Mouse (Mus musculus) left cerebral cortex, postnatal 10 days (tissue): ENCODE results near the gene Hist2h3c2. TPM values are rescaled to one million over a fixed set of nuclear protein-coding genes. Genes with fewer than 3 reads are reported as not detected.
A peak's percentile ranks its signal among the peaks of the same experiment; 100 is the strongest.
"Not testable (repeated sequence)": the region's sequence is repeated elsewhere in the genome, so short reads cannot be mapped to it uniquely, and the experiment has no call there.

Experiments used
- DNase-seq, 2 experiments: peaks; one replicate each; pipeline ENCODE4 v3.0.0; 2021 to 2022; ENCODE audit warnings: low spot score in 2 of 2, mixed read lengths in 1 of 2; ENCODE audit errors: extremely low spot score in 1 of 2
- intact Hi-C: fragments of 180-260 bp; cut with DNase I; formaldehyde crosslinking; loops from one replicate; pipeline ENCODE4 v1.15.1; 2025
- total RNA-seq, 2 experiments: library from RNA; stranded (reverse); gene quantifications; 2 replicates each; pipeline ENCODE4 v1.2.3; 2021

The Hist2h3c2 gene
- total RNA-seq, 2 experiments from 2014 or later: 10.2 to 10.9 TPM

DNA sequence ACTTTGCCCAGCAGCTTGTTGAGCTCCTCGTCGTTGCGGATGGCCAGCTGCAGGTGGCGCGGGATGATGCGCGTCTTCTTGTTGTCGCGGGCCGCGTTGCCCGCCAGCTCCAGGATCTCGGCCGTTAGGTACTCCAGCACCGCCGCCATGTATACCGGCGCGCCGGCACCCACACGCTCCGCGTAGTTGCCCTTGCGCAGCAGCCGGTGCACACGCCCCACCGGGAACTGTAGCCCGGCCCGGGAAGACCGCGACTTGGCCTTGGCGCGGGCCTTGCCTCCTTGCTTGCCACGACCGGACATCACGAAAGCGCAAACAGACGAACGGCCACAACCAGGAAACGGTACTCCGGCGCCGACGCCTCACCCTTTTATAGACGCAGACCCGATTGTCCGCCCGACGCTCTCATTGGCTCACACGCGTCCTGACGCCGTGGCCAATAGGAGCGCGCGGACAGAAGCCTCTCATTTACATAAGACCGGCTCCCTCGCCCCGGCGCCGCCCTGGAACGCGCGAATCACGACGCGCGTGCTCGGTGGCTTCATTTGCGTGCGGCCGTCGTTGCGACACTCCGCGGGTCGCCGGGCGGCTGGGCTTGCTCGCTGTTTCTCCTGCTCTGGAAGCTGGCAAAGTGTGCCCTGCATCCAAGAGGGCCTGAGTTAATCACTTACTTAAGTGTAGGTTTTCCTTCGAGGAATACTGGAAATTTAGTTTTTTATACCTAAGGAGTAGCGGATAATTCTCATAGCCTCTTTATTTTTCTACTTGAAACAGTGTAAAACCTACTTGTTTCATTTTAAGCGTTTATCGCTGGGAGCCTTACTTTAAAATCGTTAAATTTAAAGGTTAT is 1.2 kb upstream of the Hist2h3c2 start, which contains the start of gene Hist2h2aa2:
Gene Hist2h2aa2 (minus strand): TSS at position 328 of the 850 bp plus-strand sequence.
- intact Hi-C loops: not testable (repeated sequence)
- peak; percentile 96 for DNase-seq

DNA sequence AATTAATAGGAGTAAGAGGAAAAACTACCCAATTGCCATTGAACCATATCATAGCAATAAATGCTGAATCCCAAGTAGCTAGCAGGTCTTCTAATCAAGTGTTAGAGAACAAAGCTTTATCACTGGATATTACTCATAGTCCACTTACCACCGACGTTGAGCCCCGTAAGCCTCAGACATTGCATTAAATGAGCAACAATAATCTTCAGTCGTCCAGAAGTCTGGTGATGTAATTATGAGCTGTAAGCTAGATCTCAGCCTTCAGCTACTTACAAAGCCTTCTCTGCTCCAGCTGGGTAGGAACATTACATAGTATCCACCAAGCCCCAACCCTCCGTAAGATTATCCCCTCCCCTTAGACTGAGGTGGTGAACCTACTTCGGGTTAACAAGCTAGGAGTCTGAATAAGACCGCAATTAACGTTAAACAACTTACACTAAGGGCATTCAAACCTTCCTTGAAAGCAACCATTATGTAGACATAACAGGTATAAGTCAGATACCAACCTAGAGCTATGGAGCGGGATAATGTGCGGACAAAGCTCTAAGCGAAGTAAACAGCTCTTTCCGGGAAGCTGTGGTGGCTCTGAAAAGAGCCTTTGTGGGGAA is 919 bp downstream of the Hist2h3c2 start:
- DNase-seq: no peak
- intact Hi-C loops: no loop called here

DNA sequence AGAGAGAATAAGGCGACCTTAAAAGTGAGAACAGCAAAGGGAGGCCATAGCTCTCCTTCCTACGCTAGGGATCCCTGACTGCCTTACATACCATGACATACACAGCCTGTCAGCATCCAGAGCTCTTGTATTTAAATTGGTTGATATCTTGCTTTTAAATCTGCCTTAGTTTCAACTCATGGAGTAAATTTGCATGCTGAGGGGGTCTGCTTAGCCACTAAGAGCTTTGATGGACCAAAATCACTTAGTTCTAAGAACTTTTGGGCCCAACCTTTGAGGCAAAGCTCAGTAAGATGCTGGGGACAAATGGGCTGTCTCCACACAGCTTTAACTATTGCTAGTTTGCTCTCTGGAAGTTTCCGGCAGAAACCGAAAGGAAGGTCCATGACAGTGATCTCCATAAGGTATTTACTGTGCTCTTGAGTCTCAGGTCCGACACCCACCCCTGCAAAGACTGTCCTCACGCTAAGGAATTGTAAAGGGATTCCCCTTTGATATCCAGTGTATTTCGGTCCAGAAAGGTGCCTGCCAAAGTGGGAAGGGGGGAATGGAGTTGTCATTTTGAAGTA is 1.5 kb downstream of the Hist2h3c2 start:
- intact Hi-C loops: no loop called here
- DNase-seq: no peak

DNA sequence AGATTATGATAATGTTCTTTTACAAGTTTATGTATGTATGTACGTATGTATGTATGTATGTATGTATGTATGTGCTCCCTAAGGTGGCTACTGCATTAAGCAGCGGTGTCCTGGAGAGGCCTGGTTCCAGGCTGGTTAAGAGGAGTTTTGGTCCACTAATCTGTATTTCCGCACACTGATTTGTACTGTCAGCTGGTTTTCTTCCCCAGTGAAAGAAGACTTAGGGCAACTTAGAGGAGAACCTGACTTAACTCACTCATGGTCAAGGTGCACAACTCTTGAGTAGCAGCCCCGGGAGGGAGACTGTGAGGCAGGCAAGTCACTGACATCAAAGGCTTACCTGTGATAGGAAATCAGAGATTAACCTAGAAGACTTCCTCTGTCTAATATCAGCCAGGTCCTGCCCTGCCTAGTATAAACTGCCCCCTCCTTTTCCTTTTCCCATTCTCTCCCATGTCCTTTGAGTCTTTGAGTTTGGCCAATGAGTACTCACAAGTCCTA is 2.0 kb downstream of the Hist2h3c2 start:
- intact Hi-C loops: no loop called here
- no peak for DNase-seq

DNA sequence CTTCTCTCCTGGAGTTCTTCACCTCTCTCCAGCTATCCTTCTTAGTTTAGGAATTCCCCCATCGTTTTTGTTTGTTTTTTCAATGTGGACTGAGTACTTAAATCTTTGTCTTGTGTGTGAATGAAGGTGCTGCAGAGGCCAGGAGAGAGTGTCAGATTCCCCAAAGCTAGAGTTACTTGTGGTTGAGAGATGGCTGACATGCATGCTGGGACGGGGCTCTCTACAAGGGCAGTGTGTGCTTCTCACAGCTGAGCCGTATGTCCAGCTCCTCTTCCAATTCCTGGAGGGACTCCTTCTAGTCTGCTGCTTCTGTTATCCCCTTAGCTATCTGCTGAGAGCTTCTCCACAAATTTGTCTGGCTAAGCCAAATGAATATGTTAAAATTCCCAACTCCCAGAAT is 3.1 kb downstream of the Hist2h3c2 start:
- intact Hi-C loops: no loop called here
- DNase-seq: no peak

DNA sequence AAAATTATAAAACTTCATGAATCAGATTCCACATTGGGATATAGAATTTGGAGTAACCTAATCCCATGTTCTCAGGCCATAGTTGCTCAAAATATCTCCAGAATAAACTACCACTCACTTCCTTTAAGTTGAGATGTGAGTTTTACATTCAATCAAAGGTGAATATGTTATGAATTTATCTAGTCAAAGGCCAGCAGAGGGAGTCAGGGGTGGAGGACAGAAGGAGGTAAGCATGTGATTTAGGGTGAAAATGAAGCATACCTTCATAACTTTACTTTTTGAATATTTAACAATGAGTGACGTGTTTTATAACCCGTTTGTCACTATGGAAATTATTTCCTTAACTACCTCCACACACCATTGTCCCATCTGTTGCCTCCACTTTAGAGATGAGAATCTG is 4.0 kb downstream of the Hist2h3c2 start:
- DNase-seq: no peak
- intact Hi-C loops: no loop called here

DNA sequence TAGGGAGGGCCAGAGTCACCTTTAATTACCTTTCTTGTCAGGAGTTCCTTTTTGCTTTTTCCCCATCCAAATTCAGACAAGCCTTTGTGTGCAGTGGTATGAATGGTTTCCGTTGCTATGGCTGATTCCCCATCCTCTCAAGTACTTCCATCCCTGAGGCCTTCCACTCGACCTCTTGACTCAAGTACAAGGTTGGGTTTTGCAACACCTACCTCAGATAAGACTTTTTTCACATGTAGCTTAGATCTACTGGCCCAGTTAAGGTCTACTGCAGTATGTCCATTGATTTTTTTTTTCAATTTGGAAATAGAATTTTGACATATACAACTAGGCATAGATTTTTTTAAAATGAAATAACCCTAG is 7.2 kb downstream of the Hist2h3c2 start:
- intact Hi-C loops: no loop called here

DNA sequence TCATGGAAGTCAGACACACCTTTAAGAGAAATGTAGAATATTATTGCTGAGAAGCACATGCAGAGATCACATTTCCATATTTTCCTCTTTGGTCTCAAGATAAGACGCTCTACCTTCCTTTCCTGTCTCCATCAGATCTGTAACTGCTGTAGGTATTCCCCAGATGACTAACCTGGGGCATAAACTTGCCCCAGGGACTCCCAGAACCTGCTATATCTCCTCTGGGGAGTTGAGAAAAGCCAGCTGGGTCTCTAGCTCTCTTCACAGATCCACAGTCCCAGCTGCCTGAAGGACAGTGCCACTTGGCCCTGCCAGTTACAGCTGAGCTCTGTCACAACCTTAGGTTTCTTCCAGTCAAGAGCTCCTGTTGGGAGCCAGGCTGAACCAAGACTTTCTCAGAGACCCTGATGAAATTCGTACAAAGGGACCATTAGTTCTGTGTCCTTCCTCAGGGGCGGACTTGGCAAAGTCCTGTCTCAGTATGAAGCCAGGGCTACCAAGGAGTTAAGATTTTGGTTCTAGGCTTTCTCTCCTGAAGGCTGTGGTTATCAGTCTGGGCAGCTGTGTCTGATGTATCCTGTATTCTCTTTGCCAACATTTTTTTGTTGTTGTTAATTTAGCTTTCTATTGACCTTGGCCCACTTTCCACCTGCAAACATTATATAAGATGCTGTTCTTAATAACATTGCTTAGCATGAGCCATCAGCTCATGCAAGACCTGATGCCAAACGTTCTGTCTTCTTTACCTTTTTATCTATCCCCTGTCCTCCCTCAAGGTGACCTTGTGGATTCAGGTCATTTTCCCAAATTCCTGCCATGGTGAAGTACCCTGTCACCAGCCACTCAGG is 7.8 kb downstream of the Hist2h3c2 start:
- intact Hi-C loops: no loop called here
- DNase-seq: no peak

More for the DNA sequence above, 7.2 kb downstream of the Hist2h3c2 start:
- DNase-seq: no peak

DNA sequence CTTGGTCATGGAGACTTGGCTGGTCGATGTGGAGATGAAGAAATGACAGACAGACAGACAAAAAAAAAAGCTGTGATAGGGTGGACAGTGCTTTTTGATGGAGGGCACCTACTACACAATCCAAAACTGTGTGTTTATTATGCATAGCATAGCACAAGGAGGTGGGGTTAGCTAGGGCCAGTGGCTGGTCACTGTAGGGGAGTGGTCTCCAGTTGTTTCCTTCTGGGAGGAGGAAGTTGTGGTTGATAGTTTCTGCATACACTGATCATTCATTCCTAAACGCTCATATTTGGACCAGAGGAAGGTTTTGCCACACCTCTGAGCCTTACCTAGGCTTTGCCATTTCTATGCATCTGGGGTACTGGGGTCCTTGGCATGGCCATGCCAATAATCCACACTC is 8.5 kb downstream of the Hist2h3c2 start:
- intact Hi-C loops: no loop called here
- DNase-seq: no peak

DNA sequence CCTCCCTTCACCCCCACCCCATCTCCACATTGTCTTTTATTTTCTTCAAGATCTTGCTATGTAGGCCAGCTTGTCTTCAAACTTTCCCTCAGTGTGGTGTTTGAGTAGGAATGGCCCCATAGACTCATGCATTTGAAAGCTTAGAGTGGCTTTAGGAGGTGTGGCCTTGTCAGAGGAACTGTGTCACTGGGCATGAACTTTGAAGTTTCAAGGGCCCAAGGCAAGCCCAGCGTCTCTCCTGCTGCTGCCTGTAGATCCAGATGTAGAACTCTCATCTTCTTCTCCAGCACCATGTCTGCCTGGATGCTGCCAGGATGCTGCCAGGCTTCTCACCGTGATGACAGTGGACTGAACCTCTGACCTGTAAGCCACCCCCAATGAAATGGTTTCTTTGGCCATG is 10.1 kb downstream of the Hist2h3c2 start:
- DNase-seq: no peak
- intact Hi-C loops: loop anchor here (10.0 kb wide), 1 partner anchor 264 kb away; no protein-coding TSS in a partner anchor

DNA sequence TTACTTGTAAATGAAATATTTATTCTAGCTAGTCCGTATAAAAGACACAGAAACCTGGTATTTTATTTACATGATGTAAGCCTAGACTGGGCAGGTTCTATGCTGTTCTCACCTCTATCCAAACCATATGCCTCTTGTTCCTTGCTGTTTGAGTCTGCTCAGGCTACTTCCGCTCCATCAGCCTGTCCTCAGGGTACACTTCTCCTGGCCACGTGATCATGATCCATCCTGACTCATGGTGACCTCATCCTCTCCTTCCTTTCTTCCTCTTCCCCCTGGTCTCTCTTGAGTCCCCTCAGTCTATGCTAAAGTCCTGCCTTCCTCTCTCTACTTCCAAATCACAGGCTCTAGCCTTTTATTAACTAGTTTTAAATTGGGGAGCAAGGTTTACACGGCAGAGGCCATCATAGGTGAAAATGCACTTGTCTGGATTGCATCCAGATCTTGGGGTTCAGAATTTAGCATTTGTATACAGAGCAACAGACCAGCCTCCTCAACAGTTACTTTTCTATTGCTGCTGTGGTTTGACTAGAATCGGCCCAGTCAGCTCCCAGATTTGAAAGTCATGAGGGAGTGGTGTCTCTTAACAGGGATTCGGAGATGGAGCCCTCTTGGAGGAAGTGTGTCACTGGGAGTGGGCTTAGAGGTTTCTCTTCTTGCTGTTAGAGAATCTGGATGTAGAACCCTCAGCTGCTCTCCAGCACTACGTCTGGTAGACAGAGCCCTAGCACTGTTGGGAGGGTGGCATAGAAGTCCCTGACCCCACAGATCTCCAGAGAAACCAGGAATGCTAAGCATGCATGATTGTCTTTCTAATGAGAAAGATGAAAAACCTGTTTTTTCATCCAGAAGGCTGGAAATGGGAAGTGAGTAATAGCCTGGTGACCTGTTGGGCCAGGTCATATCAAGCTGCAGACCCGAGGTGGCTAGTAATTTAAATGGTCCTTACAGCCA is 12.0 kb downstream of the Hist2h3c2 start:
- intact Hi-C loops: loop anchor here (10.0 kb wide), 1 partner anchor 262 kb away; no protein-coding TSS in a partner anchor
- no peak for DNase-seq

DNA sequence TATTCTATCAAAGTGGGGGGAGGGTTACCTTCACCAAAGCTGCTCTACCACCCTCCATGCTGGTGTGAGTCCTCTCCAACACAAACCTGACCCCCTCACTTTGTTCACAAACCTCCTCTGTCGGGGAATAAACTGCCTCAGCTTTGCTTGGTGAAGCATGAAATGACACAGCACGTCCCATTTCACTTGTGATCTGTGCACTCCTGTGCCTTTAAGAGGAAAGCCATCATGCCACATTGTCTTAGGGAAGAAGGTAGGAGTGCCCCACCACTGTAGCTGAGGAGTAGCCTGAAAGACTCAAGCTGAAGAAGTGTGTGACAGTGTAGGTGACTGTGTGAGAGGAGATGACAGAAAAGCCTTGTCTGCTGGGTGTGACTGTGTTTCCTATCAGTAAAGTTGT is 13.5 kb downstream of the Hist2h3c2 start:
- intact Hi-C loops: loop anchor here (10.0 kb wide), 1 partner anchor 261 kb away; no protein-coding TSS in a partner anchor
- DNase-seq: no peak

DNA sequence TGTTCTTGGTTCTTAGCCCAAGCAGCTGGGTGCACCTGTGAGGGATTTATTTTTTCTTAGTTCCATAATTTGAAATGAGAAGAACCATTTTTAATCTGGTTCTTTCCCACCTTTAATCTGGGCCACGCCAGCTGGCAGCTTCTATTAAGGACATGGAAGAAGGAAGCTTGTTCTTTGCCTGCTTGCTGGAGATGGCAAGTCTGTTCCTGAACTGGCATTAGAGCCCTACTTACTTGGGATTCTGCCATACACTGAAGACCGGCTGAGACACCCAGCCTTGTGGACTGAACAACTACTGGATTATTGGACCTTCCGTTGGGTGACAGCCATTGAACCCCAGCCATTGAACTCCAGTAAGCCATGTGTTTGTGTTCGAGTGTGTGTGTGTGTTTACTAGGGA is 16.2 kb downstream of the Hist2h3c2 start:
- intact Hi-C loops: loop anchor here (10.0 kb wide), 1 partner anchor 258 kb away; no protein-coding TSS in a partner anchor
- no peak for DNase-seq

DNA sequence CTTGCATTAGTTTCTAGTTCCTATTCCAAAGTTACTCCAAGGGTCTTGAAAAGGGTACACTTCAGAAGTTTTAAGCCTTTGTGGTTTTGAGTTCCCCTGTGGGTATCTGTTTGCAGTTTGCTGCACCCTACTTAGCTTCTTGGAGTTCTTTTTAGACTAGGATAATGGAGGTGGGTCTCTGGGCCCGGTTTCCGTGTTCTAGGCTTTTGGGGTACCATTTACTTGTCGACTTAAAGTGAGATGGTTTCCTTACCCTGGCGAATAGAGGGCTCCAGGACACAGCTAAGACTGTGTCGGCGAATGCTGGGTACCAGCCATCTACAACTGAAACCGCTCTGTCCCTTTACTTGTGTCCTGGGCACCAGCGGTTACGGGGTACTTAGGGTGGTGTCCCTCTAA is 17.3 kb downstream of the Hist2h3c2 start:
- no peak for DNase-seq
- intact Hi-C loops: loop anchor here (10.0 kb wide), 1 partner anchor 257 kb away; no protein-coding TSS in a partner anchor

DNA sequence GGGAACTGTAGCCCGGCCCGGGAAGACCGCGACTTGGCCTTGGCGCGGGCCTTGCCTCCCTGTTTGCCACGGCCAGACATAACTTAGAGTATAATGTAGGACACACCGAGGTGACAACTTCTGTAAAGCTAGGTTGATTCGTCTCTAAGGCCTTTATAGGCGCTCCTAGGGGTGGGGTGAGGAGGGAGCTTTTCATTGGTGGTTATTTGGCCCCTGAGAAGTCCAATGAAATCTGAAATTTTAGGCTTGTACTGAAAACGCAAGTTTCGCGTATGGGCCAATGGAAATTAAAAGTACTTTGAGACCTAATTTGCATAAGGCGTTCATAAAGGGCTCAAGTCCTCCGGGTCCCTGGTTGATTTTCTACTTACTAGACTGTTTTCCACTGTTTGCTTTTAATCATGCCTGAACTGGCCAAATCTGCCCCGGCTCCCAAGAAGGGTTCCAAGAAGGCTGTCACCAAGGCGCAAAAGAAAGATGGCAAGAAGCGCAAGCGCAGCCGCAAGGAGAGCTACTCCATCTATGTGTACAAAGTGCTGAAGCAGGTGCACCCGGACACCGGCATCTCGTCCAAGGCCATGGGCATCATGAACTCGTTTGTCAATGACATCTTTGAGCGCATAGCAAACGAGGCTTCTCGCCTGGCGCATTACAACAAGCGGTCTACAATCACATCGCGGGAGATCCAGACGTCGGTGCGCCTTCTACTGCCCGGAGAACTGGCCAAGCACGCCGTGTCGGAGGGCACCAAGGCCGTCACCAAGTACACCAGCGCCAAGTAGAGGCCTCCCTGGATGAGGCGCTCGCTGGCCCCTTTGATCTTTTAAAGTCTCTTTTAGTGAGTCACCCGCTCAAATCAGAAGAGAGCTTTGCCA is 17.9 kb downstream of the Hist2h3c2 start, which contains the start of the genes Hist2h2ac and Hist2h2be:
Gene Hist2h2ac (minus strand): TSS at position 116 of the 875 bp plus-strand sequence.
Gene Hist2h2be (plus strand): TSS at position 355 of the 875 bp plus-strand sequence.
- intact Hi-C loops: loop anchor here (10.0 kb wide), 1 partner anchor 256 kb away; no protein-coding TSS in a partner anchor
- peak; percentile 83 to 89 for DNase-seq

DNA sequence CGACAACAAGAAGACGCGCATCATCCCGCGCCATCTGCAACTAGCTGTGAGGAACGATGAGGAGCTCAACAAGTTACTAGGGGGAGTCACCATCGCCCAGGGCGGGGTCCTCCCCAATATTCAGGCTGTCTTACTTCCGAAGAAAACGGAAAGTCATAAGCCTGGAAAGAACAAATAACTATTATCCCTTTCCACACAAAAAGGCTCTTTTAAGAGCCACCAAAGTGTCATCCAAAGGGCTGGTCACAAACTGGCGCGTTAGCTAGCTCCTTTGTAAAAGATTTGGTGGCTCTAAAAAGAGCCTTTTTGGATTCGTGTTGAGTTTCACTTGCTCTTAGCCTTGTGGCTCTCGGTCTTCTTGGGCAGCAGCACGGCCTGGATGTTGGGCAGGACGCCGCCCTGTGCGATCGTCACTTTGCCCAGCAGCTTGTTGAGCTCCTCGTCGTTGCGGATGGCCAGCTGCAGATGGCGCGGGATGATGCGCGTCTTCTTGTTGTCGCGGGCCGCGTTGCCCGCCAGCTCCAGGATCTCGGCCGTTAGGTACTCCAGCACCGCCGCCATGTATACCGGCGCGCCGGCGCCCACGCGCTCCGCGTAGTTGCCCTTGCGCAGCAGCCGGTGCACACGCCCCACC is 18.7 kb downstream of the Hist2h3c2 start:
- intact Hi-C loops: loop anchor here (10.0 kb wide), 1 partner anchor 255 kb away; no protein-coding TSS in a partner anchor

More for the DNA sequence above, 18.7 kb downstream of the Hist2h3c2 start:
- DNase-seq: peak in 1 of 2 experiments; percentile 57
